Mouse (Mus musculus) stomach, postnatal 0 days (tissue): Measurements from ENCODE around the gene Glcci1. TPM values are rescaled to one million over a fixed set of nuclear protein-coding genes. Genes with fewer than 3 reads are reported as not detected.
A peak's percentile ranks its signal among the peaks of the same experiment; 100 is the strongest.

Experiments
- ATAC-seq: fragments of 200-750 bp; cut with Nextera tagmentation; 2 replicates; pipeline ENCODE4 v1.8.0; 2017; ENCODE audit not compliant: low FRiP score, low TSS enrichment
- DNase-seq: peaks from one replicate; pipeline ENCODE4 v3.0.0-alpha.2; 2016; ENCODE audit warnings: low spot score
- H3K27ac ChIP-seq: fragments of 300-500 bp; sonication (generic); replicated peaks from 2 replicates; pipeline ENCODE4 v1.5.1; 2014; ENCODE audit warnings: mild to moderate bottlenecking, control low read depth
- H3K27me3 ChIP-seq: fragments of 300-500 bp; sonication (generic); 2 replicates; pipeline ENCODE4 v1.6.1; 2014; ENCODE audit warnings: low read length; ENCODE audit not compliant: control insufficient read depth, insufficient read depth
- H3K36me3 ChIP-seq: fragments of 300-500 bp; sonication (generic); 2 replicates; pipeline ENCODE4 v1.6.1; 2014; ENCODE audit warnings: low read length, mixed read lengths; ENCODE audit not compliant: control insufficient read depth, insufficient read depth
- H3K4me1 ChIP-seq: fragments of 300-500 bp; sonication (generic); replicated peaks from 2 replicates; pipeline ENCODE4 v1.6.1; 2014; ENCODE audit warnings: antibody characterized with exemption; ENCODE audit not compliant: control insufficient read depth, insufficient read depth
- H3K4me2 ChIP-seq: fragments of 300-500 bp; sonication (generic); replicated peaks from 2 replicates; pipeline ENCODE4 v1.6.1; 2014; ENCODE audit warnings: low read depth, mild to moderate bottlenecking, control low read depth, moderate library complexity
- H3K4me3 ChIP-seq: fragments of 300-500 bp; sonication (generic); 2 replicates; pipeline ENCODE4 v1.5.1; 2014; ENCODE audit warnings: low read depth, low read length, control low read depth
- H3K9ac ChIP-seq: fragments of 300-500 bp; sonication (generic); 2 replicates; pipeline ENCODE4 v1.6.1; 2014; ENCODE audit warnings: mild to moderate bottlenecking, low read length, control low read depth, mixed read lengths
- H3K9me3 ChIP-seq: fragments of 300-500 bp; sonication (generic); 2 replicates; pipeline ENCODE4 v1.6.1; 2016; ENCODE audit warnings: low read length; ENCODE audit not compliant: control insufficient read depth
- CTCF ChIP-seq: IDR thresholded peaks from 2 replicates; pipeline ENCODE4 v1.5.1; 2016; ENCODE audit warnings: antibody characterized with exemption, low read depth, mild to moderate bottlenecking, moderate library complexity
- EP300 ChIP-seq: optimal IDR thresholded peaks from 2 replicates; pipeline ENCODE3; 2016; ENCODE audit warnings: antibody characterized with exemption
- WGBS: fragments of 180-500 bp; shearing (Covaris S2); extraction: QIAGEN DNeasy Blood & Tissue Kit; methylation state at CpG from one replicate; pipeline ENCODE4 v1.1.7; 2014; 5-methylcytosine and 5-hydroxymethylcytosine counted together
- polyA plus RNA-seq: library from polyadenylated mRNA; unstranded; fragments of >200 nt; fragmentation: Nextera tagmentation; extraction: Ambion mirVana; gene quantifications from 2 replicates; pipeline ENCODE4 v1.2.1, GENCODE M21; 2015

Glcci1 gene
- polyA plus RNA-seq, 1 experiment from 2014 or later, result 4.1 TPM

GRCm38 (mm10) chr6:8640863-8641262, 131.5 kb downstream of the Glcci1 start:
- Histone ChIP-seq H3K9ac (no peak overlapping the region), H3K9me3 (no peaks in the 10 kb centered on the region), H3K36me3 (no peaks in the 10 kb centered on the region; the same call in 1 of the 2 replicates), H3K4me3 (no peak overlapping the region), H3K27ac (no peak overlapping the region), H3K27me3 (no peaks in the 10 kb centered on the region), H3K4me1 (no peaks in the 10 kb centered on the region), H3K4me2 (no peak overlapping the region)
- ATAC-seq (no peak), DNase-seq (no peak)
- WGBS, result 88% methylated on average over 5 of the region's 5 CpGs
- TF ChIP-seq CTCF (no peak), EP300 (no peak)

- WGBS, result 43% methylated on average over 10 of the region's 10 CpGs
Observed at GRCm38 (mm10) chr6:8644703-8645102, 135.3 kb downstream of the Glcci1 start.

GRCm38 (mm10) chr6:8645708-8646107, 136.3 kb downstream of the Glcci1 start:
- Histone ChIP-seq H3K9ac (no peak overlapping the region), H3K4me1 (0 out of 2 replicates have a peak, but pooled peaks cover 2% of the 10 kb centered on the region), H3K4me2 (no peak overlapping the region), H3K27ac (no peak overlapping the region), H3K9me3 (no peaks in the 10 kb centered on the region), H3K36me3 (no peaks in the 10 kb centered on the region; the same call in 1 of the 2 replicates), H3K27me3 (no peaks in the 10 kb centered on the region), H3K4me3 (no peak overlapping the region)
- no peak for ATAC-seq
- no peak for DNase-seq
- WGBS, result 78% methylated on average over 2 of the region's 2 CpGs
- no peak for TF ChIP-seq CTCF

More at GRCm38 (mm10) chr6:8644703-8645102, 135.3 kb downstream of the Glcci1 start:
- TF ChIP-seq EP300, result no peak
- no peak for TF ChIP-seq CTCF
- H3K27me3 ChIP-seq, result no peaks in the 10 kb centered on the region
- no peak overlapping the region for H3K27ac ChIP-seq
- no peak overlapping the region for H3K4me3 ChIP-seq
- H3K36me3 ChIP-seq, result no peaks in the 10 kb centered on the region; the same call in 1 of the 2 replicates
- H3K9ac ChIP-seq, result no peak overlapping the region
- H3K4me2 ChIP-seq, result no peak overlapping the region
- DNase-seq (peak; percentile 19), ATAC-seq (no peak)
- H3K9me3 ChIP-seq, result no peaks in the 10 kb centered on the region
- H3K4me1 ChIP-seq, result 0 out of 2 replicates have a peak, but pooled peaks cover 2% of the 10 kb centered on the region
